ENCODE assay signal across 20 mouse cellular contexts in the genomic region with DNA sequence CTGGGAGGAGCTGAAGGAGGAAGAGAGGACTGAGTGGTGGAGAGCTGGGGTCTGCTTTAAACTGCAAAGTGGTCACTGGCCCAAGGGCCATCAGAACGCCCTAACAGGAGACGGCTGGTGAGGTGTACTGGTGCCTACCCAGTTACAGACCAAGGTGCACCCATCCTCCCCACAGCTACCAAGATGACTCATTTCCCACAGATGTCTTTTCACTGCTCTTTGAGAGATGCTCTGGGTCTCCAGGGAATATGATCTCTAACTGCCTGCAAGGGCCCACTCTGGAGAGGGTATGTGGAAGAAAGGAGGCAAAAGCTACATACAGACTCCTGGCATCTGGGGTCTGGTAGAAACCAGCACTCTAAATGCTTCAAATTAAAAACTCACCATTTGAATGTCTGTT. TPM values are rescaled to one million over a fixed set of nuclear protein-coding genes. Genes with fewer than 3 reads are reported as not detected.
DNase-seq lines count a peak whose midpoint lies in the region; ATAC-seq lines count a peak whose summit lies in the region.
"Had no signal": no experiment of that assay in that cellular context is flagged by ENCODE, and none has a peak within 500 bp of the region (broad histone marks: within the 10 kb centered on the region; RNA-seq: fewer than 3 reads in every experiment).

No protein-coding gene starts in this region.

- H3K36me3 ChIP-seq in kidney, embryonic 15.5 days: no peaks in the 10 kb centered on the region
- no peaks in the 10 kb centered on the region for H3K36me3 ChIP-seq in kidney, embryonic 14.5 days (ENCODE audit: control insufficient read depth, insufficient read depth, low read length)
- H3K36me3 ChIP-seq: embryonic facial prominence, embryonic 13.5 days; midbrain, embryonic 13.5 days had no signal

- DNase-seq in frontal cortex, postnatal 36 days (ENCODE audit: low spot score in 2 of 2): peak; percentile 21 to 26
- no peak for DNase-seq in frontal cortex, postnatal 25 days (ENCODE audit: low spot score in 2 of 2)
- peak; percentile 25 to 34 for DNase-seq in right cerebral cortex, adult 2 months (ENCODE audit: low spot score in 2 of 2)
- no peak for DNase-seq in right cerebral cortex, postnatal 4 days
- DNase-seq in adrenal gland, postnatal 25 days: no peak
- DNase-seq: adrenal gland, postnatal 10 days; cerebellum, adult 11 months; cerebellum, postnatal 14 days; gastrocnemius, postnatal 14 days; heart, adult 2 months; kidney, adult 11 months; kidney, postnatal 10 days; lung, adult 18-20 months; lung, postnatal 14 days had no signal

- no peak for ATAC-seq in kidney, embryonic 15.5 days (replicated peaks; ENCODE audit: low FRiP score)
- ATAC-seq in kidney, embryonic 14.5 days (ENCODE audit: low FRiP score, low TSS enrichment): no peak
- ATAC-seq: activated CD4-positive, CD25-positive, alpha-beta regulatory T cell, adult 4 months had no signal

- H3K27ac ChIP-seq in kidney, embryonic 15.5 days: no peak overlapping the region
- no peak overlapping the region for H3K27ac ChIP-seq in kidney, embryonic 14.5 days (ENCODE audit: low read depth, low read length)
- H3K27ac ChIP-seq: embryonic facial prominence, embryonic 13.5 days; heart, adult 2 months; midbrain, embryonic 13.5 days had no signal

- H3K4me1 ChIP-seq in kidney, embryonic 15.5 days: peaks cover 10% of the 10 kb centered on the region
- peaks cover 10% of the 10 kb centered on the region for H3K4me1 ChIP-seq in kidney, embryonic 14.5 days (ENCODE audit: control insufficient read depth, insufficient read depth, low read length)

- peaks cover 57% of the 10 kb centered on the region for H3K27me3 ChIP-seq in kidney, embryonic 15.5 days
- peaks cover 31% of the 10 kb centered on the region for H3K27me3 ChIP-seq in kidney, embryonic 14.5 days (ENCODE audit: control insufficient read depth, insufficient read depth, low read length)

- H3K9ac ChIP-seq in kidney, embryonic 15.5 days: no peak overlapping the region
- no peak overlapping the region for H3K9ac ChIP-seq in kidney, embryonic 14.5 days (ENCODE audit: low read depth, low read length)

- H3K9me3 ChIP-seq in kidney, embryonic 15.5 days (replicated peaks): no peaks in the 10 kb centered on the region
- H3K9me3 ChIP-seq in kidney, embryonic 14.5 days (ENCODE audit: control insufficient read depth, low read length): no peaks in the 10 kb centered on the region
- H3K9me3 ChIP-seq: embryonic facial prominence, embryonic 13.5 days; midbrain, embryonic 13.5 days had no signal

- H3K4me3 ChIP-seq in kidney, embryonic 15.5 days (replicated peaks): no peak overlapping the region
- no peak overlapping the region for H3K4me3 ChIP-seq in kidney, embryonic 14.5 days (ENCODE audit: low read length)
- H3K4me3 ChIP-seq: heart, adult 2 months had no signal

- H3K4me2 ChIP-seq in kidney, embryonic 15.5 days: 0 out of 2 replicates have a peak overlapping the region, but pooled peaks have one; percentile 98
- H3K4me2 ChIP-seq in kidney, embryonic 14.5 days (replicated peaks; ENCODE audit: low read depth, low read length): no peak overlapping the region; the same call in 1 of the 2 replicates

- WGBS in kidney, embryonic 15.5 days: 72% methylated on average over 2 of the region's 2 CpGs
- 72% methylated on average over 2 of the region's 2 CpGs for WGBS in kidney, embryonic 14.5 days

RNA-seq across cellular contexts. Expression of a gene that starts 0.6 kb away (rescaled TPM):
- polyA plus RNA-seq in kidney, embryonic 15.5 days (2015; fragmentation: Nextera tagmentation; extraction: Ambion mirVana): 3.1 and 3.6 TPM in 2 replicates
- polyA plus RNA-seq in kidney, embryonic 14.5 days (2014; fragmentation: Nextera tagmentation; extraction: Ambion mirVana): 1.3 and 2.1 TPM in 2 replicates
- total RNA-seq in adrenal gland, postnatal 25 days (2021): 3.9 and 5.8 TPM in 2 replicates
- total RNA-seq: heart, adult 2 months; megakaryocyte, adult 5-6 weeks had no signal
- polyA plus RNA-seq: activated CD4-positive, CD25-positive, alpha-beta regulatory T cell, adult 4 months had no signal

RNA-seq across cellular contexts. Expression of a gene that starts 45.1 kb away (rescaled TPM):
- 42.2 and 45.6 TPM in 2 replicates for polyA plus RNA-seq in kidney, embryonic 15.5 days (2015; fragmentation: Nextera tagmentation; extraction: Ambion mirVana)
- 43.6 and 48.9 TPM in 2 replicates for polyA plus RNA-seq in kidney, embryonic 14.5 days (2014; fragmentation: Nextera tagmentation; extraction: Ambion mirVana)
- total RNA-seq in adrenal gland, postnatal 25 days (2021): 63.0 and 70.0 TPM in 2 replicates

Comparison
In these comparisons a context has a peak if more than half of its experiments do, and no peak if none do; other contexts are left out.
1. DNase-seq: peak in frontal cortex, postnatal 36 days (2 of 2) and right cerebral cortex, adult 2 months (2 of 2); none in frontal cortex, postnatal 25 days (0 of 2), right cerebral cortex, postnatal 4 days (single experiment) and adrenal gland, postnatal 25 days (single experiment).